Mouse (Mus musculus): ENCODE measurements around the gene Fzd2. TPM values are rescaled to one million over a fixed set of nuclear protein-coding genes. Genes with fewer than 3 reads are reported as not detected.

Gene Fzd2
- total RNA-seq, 2 experiments from 2014 or later: 1.3 to 2.4 TPM

GRCm38 (mm10) chr11:102656326-102656926 is 52.2 kb downstream of the Fzd2 start:
- intact Hi-C loops (cut with DNase I): no loop called here

GRCm38 (mm10) chr11:102656931-102657330 is 52.7 kb downstream of the Fzd2 start:
- no peak for DNase-seq
- intact Hi-C loops (cut with DNase I): no loop called here

More at GRCm38 (mm10) chr11:102656326-102656926, 52.2 kb downstream of the Fzd2 start:
- DNase-seq: no peak

Other genes starting within 250 kb of the Fzd2 start
- gene Slc4a1, start 238.2 kb upstream of the Fzd2 start, total RNA-seq (2021): under 1 TPM in 1 of 2 experiments, not detected in 1; 0.31 TPM
- not detected for gene Rundc3a, start 211.0 kb upstream of the Fzd2 start, total RNA-seq (2021)
- gene Slc25a39, start 196.4 kb upstream of the Fzd2 start, total RNA-seq (2021): 10 to 100 TPM; 56.2 to 64.3 TPM
- gene Grn, start 174.1 kb upstream of the Fzd2 start, total RNA-seq (2021): 10 to 100 TPM; 23.5 to 24.8 TPM
- gene Fam171a2, start 156.7 kb upstream of the Fzd2 start, total RNA-seq (2021): 1 to 10 TPM; 1.4 to 1.6 TPM
- gene Itga2b, start 134.3 kb upstream of the Fzd2 start, total RNA-seq (2021): 1 to 10 TPM in 1 of 2 experiments, under 1 TPM in 1; 0.56 to 1.1 TPM
- gene Gpatch8, start 48.0 kb upstream of the Fzd2 start, total RNA-seq (2021): 10 to 100 TPM; 20.2 to 24.4 TPM
- not detected for gene Gm11627, start 24.9 kb upstream of the Fzd2 start, total RNA-seq (2021)
- not detected for gene Meioc, start 59.3 kb downstream of the Fzd2 start, total RNA-seq (2021)
- gene Ccdc43, start 93.4 kb downstream of the Fzd2 start, total RNA-seq (2021): 10 to 100 TPM; 67.5 to 70.1 TPM
- gene Adam11, start 157.0 kb downstream of the Fzd2 start, total RNA-seq (2021): under 1 TPM; 0.32 to 0.79 TPM
- gene Gjc1, start 215.3 kb downstream of the Fzd2 start, total RNA-seq (2021): 1 to 10 TPM; 4.6 to 5.8 TPM
- 1 to 10 TPM; 3.5 to 6.1 TPM for gene Higd1b, start 231.5 kb downstream of the Fzd2 start, total RNA-seq (2021)

Measured in gastrocnemius, postnatal 36 days (tissue).